Comparison of ENCODE assay signal across 2 mouse cellular contexts in genomic region chr13:13453332-13453731, GRCm38 (mm10). TPM values are rescaled to one million over a fixed set of nuclear protein-coding genes. Genes with fewer than 3 reads are reported as not detected.
"Had no signal": no experiment of that assay in that cellular context is flagged by ENCODE, and none has a peak within 500 bp of the region (broad histone marks: within the 10 kb centered on the region; RNA-seq: fewer than 3 reads in every experiment).

No protein-coding gene starts in this region.

RNA-seq across cellular contexts. Expression of gene Nid1, which starts 16.0 kb away (rescaled TPM):
- total RNA-seq: megakaryocyte, adult 5-6 weeks; megakaryocyte-erythroid progenitor cell, adult 5-6 weeks had no signal
